Mouse (Mus musculus): ENCODE measurements around the gene Casp12.

GRCm38 (mm10) chr9:5299132-5299381 is 46.2 kb upstream of the Casp12 start:
- TF ChIP-seq CTCF (IDR thresholded peaks at IDR 0.05; ENCODE audit: low read depth, low read length) (no peak), TAL1 (conservative IDR thresholded peaks at IDR 0.05; ENCODE audit: low read depth, low read length) (no peak), GATA1 (IDR thresholded peaks at IDR 0.05; ENCODE audit: borderline replicate concordance, low read length) (no peak), POLR2AphosphoS5 (IDR thresholded peaks at IDR 0.05; ENCODE audit: insufficient replicate concordance, low read depth, low read length) (no peak), GATA2 (IDR thresholded peaks at IDR 0.05; ENCODE audit: borderline replicate concordance, low read depth, low read length) (no peak)
